ENCODE assay signal across 25 mouse cellular contexts in genomic region chr1:131141449-131141848, GRCm38 (mm10). TPM values are rescaled to one million over a fixed set of nuclear protein-coding genes. Genes with fewer than 3 reads are reported as not detected.
"Had no signal": no experiment of that assay in that cellular context is flagged by ENCODE, and none has a peak within 500 bp of the region (broad histone marks: within the 10 kb centered on the region; RNA-seq: fewer than 3 reads in every experiment).

No protein-coding gene starts in this region.

- H3K27me3 ChIP-seq: heart, embryonic 13.5 days; heart, embryonic 15.5 days; hindbrain, embryonic 13.5 days; hindbrain, embryonic 15.5 days; kidney, embryonic 15.5 days; limb, embryonic 13.5 days; liver, embryonic 12.5 days had no signal

- H3K27ac ChIP-seq: heart, adult 2 months; heart, embryonic 13.5 days; heart, embryonic 15.5 days; hindbrain, embryonic 13.5 days; hindbrain, embryonic 15.5 days; hindbrain, postnatal 0 days; kidney, embryonic 15.5 days; kidney, postnatal 0 days; limb, embryonic 13.5 days; limb, embryonic 15.5 days; liver, embryonic 12.5 days; liver, embryonic 14.5 days had no signal

- H3K36me3 ChIP-seq: heart, embryonic 13.5 days; heart, embryonic 15.5 days; hindbrain, embryonic 13.5 days; hindbrain, embryonic 15.5 days; kidney, embryonic 15.5 days; limb, embryonic 13.5 days; limb, embryonic 15.5 days; liver, embryonic 12.5 days had no signal

- H3K4me3 ChIP-seq: heart, adult 2 months; heart, embryonic 13.5 days; heart, embryonic 15.5 days; hindbrain, embryonic 13.5 days; hindbrain, embryonic 15.5 days; kidney, embryonic 15.5 days; limb, embryonic 13.5 days; limb, embryonic 15.5 days; liver, embryonic 12.5 days had no signal

- DNase-seq: gastrocnemius, postnatal 10 days; gastrocnemius, postnatal 36 days; heart, adult 11 months; heart, adult 2 months; heart, postnatal 14 days; heart, postnatal 36 days; kidney, adult 11 months; kidney, adult 2 months; kidney, adult 9 months; kidney, postnatal 14 days; kidney, postnatal 36 days; layer of hippocampus, adult 9-11 months; layer of hippocampus, postnatal 36 days; left cerebral cortex, postnatal 4 days had no signal

- H3K9me3 ChIP-seq: heart, embryonic 13.5 days; heart, embryonic 15.5 days; hindbrain, embryonic 13.5 days; hindbrain, embryonic 15.5 days; kidney, embryonic 15.5 days; limb, embryonic 13.5 days; limb, embryonic 15.5 days; liver, embryonic 12.5 days had no signal

- H3K9ac ChIP-seq: heart, embryonic 13.5 days; heart, embryonic 15.5 days; hindbrain, embryonic 13.5 days; hindbrain, embryonic 15.5 days; kidney, embryonic 15.5 days; limb, embryonic 13.5 days; limb, embryonic 15.5 days; liver, embryonic 12.5 days; liver, embryonic 14.5 days had no signal

- H3K4me1 ChIP-seq: limb, embryonic 13.5 days had no signal

RNA-seq across cellular contexts. Expression of gene Dyrk3, which starts 3.3 kb away (rescaled TPM):
- total RNA-seq: gastrocnemius, postnatal 36 days had no signal
